Mouse (Mus musculus) cerebellum, postnatal 10 days (tissue): ENCODE data around the gene Klhdc3.

Source experiments
- DNase-seq, 2 experiments: peaks; one replicate each; pipeline ENCODE4 v3.0.0; 2021; ENCODE audit warnings: mixed read lengths in 2 of 2

The Klhdc3 gene

DNA sequence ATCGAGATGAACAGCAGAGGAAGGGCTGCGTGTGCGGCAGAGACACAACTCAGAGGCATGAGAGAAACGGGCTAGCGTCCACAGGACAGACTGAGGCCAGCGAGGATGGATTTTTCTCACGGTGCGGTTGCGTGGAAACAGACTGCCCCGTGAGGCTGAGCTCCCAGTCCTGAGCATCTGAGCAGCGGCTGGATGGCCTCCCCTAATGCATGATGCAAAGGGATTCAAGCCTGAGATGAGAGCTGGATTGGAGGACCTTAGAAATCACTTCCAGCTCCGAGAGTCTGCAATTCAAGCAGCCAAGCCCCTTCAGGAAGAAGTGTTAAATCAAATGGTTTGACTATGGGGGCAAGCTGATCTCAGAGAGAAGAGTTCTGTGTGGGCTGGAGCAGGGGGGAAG lies 20.8 kb upstream of the Klhdc3 start:
- DNase-seq, result no peak

DNA sequence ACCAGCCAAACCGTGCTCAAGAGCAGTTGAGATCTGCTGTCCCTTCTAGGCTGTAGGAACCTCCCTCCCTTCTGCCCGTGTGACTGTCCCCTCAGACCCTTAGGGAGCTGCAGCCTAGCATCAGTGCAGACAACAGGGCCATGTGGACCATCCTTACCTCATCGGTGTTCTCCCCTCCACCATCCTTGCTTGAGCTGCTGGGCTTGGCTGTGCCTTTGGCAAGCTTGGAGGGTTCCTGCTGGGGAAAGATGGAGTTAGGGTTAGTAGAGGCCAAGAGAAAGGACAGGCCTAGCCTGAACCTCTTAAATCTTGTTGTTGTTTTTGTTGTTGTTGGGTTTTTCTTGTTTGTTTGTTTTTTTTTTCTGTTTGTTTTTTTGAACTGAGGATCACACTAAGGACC lies 19.2 kb upstream of the Klhdc3 start:
- peak; percentile 78 to 82 for DNase-seq

DNA sequence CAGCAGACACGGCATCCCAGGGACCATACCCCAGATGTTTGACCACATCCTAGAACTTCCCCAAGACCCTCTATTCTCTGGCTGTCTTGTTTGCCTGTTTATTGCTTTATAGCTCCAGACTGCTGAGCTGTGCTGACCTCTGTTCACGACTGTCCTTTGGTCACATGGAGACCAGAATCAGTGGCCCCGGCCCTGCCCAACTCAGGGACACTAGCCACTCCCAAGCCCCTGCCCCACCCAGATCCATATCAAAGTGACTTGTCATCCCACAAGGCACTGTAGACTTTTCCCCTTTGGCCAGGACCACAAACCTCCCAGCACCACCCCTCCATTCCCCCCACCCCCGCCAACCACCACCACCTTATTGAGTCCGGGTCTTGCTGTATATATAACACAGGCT lies 18.5 kb upstream of the Klhdc3 start:
- no peak for DNase-seq

DNA sequence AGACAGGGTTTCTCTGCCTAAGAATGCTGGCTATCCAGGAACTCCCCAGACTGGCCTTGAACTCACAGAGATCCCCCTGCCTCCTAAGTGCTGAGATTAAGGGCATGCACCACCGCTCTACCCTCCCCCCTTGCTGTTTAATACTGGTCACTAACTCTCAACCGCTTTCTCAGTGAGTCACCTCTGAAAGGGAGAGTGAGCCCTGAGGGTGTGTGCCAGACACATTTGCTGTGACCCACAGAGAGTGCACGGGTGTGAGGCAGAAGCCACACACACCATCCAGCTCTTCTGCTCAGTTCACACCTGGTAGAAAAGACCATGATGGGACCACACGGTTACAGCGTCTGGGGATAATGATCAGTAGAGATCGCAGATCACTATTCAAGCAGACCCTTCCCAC lies 17.8 kb upstream of the Klhdc3 start:
- no peak for DNase-seq

DNA sequence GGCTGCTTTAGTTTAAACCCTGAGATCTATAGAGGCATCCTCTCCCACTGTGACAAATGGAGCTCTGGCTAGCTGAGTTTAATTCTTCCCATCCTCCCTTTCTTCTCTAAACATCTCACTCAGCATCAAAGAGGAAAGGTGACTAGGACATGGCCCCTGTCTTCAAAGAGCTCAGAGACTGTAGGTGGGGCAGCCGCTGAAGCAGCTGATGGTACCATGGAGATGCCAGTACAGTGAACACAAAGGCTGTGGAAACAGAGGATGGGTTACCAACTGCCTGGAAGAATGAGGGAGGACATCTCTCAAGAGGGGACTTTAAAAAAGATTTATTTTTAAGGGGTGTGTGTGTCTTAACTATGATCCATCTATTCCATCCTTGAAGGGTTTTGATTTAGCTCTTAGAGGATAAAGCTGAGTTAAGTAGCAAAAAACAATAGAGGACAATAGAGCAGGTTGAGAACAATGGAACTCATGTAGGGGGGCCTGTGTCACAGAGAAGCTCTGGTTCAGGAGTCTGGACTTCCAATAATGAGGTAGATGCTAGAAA lies 13.9 kb upstream of the Klhdc3 start:
- DNase-seq, result no peak

DNA sequence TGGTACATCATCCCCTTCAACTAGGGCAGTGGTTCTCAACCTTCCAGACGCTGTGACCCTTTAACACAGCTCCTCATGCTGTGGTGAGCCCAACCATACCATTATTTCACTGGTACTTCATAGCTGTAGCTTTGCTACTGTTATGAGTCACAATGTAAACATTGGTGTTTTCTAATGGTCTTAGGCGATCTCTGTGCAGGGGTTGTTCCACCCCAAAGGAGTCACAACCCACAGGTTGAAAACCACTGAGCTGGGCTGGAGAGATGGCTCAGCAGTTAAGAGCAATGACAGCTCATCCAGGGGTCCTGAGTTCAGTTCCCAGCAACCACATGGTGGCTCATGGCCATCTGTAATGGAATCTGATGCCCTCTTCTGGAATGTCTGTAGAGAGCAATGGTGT lies 10.7 kb upstream of the Klhdc3 start:
- no peak for DNase-seq

DNA sequence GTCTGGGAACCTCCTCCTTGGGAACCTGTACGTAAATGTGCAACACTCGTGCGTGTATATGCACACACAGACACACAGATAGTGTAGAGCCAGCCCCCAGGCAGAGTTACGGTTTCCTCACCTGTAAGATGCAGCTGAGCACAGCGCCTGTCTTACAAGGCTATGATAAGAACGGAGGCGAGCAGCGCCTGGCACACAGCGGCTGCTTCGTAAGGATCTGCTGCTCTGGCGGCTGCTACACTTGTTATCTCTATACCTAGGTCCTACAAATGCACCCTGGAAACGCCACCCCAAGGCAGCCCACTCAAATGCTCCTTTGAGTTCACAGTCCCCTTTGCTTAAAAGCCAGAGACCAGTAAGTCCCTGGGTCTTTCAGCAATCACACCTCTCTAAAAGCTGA lies 10.0 kb upstream of the Klhdc3 start:
- DNase-seq, result no peak

DNA sequence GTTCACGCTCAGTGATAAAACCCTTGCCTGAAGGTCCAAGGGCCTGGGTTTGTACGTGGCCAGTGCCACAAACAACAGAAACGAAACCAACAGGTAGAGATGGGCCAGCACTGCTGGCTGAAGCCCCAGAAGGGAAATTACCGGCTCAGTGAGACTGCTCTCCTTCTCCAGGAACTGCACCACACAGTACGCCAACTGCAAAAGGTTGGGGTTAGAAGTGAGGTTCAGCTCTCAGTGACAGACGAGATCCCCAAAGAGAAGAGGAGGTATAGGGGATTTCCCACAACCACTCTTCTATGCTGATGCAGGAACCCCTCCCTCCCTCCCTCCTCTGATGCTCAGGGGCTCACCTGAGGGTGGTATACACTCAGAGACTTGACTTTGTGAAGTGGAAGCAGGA lies 5.2 kb upstream of the Klhdc3 start:
- no peak for DNase-seq

DNA sequence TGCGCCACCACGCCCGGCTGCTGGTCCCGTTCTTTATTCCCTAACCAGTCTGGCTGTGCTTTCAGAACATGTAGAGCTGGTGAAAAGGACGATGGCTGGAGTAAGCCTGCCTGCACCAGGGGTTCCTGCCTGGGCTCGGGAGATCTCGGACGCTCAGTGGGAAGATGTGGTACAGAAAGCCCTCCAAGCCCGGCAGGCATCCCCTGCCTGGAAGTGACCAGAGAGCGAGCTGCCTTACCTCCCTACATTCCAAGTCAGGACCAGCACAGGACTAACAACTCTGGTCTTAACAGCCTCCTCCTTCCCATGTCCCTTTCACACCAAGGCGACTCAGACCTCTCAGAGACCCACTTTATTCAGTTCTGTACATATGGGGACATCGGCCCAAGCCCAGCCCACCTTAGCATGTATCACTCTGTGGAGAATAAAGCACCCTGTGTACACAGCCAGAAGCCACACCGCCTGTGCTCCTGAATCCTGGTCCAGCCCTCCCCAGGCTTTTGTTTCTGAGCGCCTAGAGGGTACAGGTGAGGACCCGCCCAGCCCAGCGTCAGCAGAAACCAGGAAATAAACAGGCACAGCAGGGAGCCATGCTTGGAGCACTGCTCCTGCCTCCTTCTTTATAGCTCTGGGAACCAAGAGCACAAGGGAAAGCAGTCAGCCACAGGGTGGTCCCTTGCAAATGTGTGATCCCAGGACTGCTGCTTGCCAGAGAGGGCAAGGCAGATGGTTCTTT lies 2.1 kb upstream of the Klhdc3 start:
- no peak for DNase-seq

DNA sequence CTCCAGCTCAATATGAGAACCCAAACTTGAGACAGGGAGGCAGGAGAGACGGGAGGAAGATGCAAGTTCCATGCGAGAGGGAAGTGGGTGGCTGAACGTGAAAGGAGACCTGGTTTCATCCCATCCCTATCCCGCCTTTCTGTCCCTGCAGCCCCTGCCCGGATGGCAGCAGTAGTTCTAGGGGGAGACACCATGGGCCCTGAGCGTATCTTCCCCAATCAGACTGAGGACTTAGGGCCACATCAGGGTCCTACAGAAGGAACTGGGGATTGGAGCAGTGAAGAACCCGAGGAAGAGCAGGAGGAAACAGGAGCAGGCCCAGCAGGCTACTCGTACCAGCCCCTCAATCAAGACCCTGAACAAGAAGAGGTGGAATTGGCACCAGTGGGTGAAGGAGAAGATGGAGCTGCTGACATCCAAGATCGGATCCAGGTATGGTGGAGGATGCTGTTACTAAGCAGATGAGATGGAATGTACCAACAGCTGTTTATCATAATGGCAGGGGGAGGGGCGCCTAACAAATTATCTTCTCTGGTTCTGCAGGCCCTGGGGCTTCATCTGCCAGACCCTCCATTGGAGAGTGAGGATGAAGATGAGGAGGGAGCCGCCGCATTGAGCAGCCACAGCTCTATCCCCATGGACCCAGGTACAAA lies 878 bp upstream of the Klhdc3 start:
- peak in 1 of 2 experiments; percentile 47 for DNase-seq

DNA sequence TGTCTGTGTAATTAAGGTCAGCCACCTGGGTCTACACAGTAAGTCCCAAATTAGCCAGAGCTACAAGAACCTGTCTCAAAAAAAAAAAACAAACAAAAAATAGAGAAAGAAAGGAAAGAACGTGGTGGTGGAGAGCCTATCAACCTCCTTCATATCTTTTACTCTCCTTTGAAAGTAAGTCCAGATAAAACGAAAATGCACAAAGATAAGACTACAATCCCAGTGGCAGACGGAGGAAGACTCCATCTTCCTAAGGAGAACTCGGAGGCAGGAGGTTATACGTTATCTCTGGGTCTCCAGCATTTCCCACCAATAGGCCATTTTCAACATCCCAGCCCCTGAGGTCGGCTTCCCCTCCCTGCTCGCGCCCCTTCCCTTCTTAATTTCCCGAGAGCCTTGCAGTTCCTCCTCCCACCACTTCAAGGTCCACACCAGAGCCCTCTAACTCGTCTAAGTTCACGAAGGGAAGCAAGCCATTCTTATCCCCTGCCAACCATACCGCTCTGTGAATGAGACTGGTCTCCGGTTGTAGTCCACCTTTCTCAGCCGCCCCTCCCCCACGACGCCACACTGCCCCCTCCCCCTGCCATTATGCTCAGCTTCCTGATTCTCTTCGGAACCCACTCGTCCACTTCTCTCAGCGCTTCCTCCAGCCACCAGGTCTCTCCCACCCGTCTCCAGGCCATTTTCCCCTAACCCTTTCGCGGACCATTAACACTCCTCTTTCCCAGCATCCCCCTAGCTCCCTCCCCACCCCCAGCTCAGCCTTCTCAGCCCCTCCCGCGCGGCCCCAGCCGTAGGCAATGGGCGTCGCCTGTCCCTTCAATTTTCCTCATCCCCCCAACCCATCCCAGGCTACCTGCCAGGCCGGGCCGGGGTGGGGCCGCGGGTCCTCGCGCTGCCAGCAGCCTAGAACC lies 613 bp downstream of the Klhdc3 start:
- DNase-seq, result peak; percentile 87 to 89

DNA sequence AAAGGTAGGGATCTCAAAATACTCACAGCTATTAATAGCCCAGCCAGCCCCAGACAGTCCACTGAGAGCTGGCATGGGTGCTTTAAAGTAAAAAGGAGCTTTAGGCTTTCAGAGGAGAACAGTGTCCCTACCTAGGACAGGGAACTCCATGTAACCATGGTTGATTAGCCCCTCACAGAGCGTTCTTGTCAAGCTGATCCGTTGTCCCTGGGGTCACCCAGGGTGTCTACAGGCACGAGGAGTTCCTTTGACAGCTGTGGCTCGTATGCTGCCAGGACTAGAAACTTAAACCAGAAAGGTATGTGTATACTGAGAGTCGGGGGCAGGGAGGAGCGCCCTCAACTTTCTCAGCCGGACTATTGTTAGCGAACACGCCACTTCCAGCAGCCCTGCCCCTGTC lies 1.8 kb downstream of the Klhdc3 start:
- DNase-seq, result no peak

DNA sequence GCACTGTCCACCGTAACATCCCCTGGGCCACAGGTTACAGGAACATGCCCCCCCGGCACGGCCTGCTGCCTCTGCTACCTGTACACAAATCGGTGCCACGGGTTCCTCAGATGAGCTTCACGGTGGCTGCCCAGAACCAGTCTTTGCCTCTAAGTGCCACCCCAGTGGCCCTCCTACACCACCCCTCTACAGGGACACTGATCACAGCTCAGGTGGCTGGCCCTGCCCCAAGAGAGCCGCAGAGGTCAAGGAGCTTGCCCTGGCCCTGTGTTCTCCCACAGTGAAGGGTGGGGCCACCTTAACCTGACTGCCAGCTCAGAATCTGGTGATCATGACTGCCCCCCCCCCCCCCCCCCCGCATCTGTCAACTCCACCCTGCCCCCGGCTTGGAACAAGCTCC lies 2.3 kb downstream of the Klhdc3 start, which contains the start of gene Mea1:
Mea1 (plus strand) TSS at position 378 of the 400 bp plus-strand sequence.
- peak in 1 of 2 experiments; percentile 41 for DNase-seq

DNA sequence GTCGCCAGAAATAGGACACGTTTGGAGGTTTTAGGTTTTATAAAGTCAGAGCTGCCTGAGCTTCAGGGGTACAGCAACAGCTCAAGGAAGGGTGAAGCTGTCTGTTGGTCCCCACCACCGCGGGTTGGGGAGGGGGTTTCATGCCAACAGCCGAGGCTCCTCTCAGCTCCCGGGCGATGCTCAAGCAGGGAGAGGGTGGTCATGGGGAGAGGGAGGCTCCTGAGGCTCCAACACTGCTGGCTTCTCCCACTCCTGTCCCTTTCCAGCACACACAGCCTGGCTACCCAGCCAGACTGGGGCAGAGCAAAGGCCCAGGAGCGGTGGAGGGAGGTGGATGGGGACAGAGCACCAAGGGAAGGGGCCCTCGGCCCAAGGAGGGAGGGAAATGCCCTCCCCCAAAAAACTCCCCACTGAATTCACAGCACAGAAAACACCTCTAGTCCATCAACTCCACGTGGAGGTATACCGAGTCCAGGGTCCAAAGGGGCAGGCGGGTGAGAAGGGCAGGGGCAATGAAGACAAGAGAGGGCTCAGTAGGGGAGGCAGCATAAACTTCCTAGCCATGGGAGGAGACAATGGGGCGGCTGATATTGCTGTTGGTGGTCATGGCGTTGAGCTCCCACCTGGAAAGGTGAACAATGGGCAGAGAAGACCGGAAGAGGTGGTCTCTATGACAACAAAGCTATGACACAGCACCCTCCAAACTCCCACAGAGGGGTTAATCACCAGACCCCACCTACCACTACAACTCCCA lies 6.0 kb downstream of the Klhdc3 start:
- DNase-seq, result no peak

DNA sequence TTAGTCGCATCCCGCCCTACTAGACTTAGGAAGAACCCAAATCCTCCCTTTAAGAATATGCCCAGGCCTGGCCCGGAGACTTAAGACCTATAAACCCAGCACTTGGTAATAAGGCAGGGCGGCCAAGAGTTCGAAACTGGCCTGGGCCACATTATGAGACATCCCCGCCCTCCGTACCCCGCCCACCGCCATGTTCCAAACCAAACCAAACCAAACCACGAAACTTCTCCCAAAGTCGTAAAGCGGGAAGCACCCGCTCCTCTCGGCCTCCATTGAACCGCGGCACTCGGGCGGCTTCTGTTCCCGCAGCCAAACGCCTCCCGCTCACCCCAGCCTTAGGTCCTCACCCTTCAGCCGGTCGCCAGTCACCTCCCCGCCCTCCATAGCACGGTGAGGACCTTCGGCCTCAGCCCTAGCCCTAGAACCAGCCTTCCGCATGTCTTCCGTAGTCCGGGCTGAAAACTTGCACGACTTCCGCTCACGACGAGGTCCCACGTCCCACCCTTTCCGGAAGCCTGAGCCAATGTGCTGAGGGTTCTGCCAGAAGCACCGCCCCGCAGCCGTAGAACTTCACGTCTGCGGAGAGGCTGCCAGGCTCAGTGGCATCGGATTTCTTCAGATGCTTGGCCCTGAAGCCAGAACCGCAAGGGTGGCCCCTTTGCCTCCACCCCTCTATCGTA lies 6.7 kb downstream of the Klhdc3 start, which contains the start of gene Rrp36:
Rrp36 (minus strand) TSS at position 503 of the 680 bp plus-strand sequence.
- peak; percentile 94 to 95 for DNase-seq

DNA sequence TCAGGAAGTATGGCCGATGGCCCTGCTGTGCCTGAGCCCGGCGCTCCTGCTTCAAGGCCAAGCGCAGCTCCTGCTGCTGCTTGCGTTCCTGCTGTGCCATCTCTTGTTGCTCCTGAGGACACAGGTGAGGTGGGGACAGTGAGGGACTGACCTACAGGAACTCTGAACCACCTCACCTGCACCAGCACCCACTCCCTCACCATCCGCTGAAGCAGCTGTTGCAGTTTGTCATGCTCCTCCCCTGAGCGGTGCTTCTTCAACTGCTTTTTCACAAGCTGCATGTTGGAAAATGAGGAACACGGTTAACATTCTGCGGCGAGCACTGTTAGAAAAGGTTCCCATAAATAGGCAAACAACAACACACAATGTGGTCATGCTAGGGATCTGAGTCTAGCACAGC lies 10.8 kb downstream of the Klhdc3 start:
- no peak for DNase-seq

DNA sequence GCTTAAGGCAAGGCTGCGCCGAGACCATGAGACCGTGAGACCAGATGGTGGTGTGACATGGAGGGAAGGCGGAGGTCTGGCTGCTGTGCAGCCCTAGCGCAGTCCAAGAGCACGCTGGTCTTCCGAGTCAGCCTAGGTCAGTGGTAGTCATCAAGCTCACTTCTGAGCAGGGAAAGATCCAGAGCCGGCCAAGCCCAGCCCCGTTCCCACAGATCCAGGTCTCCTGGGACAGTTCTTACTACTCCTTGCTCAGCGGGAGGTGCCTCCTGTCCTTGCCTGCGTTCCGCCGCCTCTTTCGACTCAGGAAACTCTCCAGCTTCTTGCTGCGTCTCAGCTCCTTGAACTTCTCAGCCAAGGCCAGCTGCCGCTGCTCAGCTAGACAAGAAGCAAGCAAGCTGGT lies 13.0 kb downstream of the Klhdc3 start:
- no peak for DNase-seq

DNA sequence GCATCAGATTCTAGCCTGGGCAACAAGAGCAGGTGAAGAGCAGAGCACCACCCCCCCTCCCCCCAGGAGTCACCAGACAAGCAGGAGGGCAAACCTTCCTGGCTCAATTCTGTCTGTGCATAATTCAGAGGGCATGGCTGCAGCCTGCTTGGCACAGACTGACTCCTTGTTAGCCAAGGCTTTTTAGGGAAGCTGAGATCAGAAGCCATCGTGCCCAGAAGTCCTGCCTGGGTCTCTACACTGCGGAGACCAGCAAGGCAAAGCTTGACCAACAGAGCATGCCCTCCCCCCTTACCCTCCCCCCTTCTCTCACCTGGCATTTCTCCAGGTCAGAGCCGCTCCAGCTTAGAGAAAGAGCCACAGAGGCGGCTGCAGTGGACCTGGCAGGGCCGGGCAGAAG lies 18.0 kb downstream of the Klhdc3 start:
- DNase-seq, result peak; percentile 86 to 89

DNA sequence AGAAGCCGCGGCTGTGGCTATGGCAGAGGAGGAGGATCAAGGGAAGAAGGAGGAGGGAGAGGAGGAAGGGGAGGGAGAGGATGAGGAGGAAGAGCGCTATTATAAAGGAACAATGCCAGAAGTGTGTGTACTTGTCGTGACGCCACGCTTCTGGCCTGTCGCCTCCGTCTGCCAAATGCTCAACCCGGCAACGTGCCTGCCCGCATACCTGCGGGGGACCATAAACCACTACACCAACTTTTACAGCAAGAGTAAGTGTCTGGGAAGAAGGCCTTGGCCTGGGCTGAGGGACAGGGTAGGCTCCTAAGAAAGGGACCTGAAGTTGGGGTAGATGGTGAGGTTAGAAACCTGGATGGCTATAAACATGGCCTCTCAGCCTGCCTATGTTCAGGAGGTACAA lies 18.7 kb downstream of the Klhdc3 start:
- peak; percentile 64 to 72 for DNase-seq

DNA sequence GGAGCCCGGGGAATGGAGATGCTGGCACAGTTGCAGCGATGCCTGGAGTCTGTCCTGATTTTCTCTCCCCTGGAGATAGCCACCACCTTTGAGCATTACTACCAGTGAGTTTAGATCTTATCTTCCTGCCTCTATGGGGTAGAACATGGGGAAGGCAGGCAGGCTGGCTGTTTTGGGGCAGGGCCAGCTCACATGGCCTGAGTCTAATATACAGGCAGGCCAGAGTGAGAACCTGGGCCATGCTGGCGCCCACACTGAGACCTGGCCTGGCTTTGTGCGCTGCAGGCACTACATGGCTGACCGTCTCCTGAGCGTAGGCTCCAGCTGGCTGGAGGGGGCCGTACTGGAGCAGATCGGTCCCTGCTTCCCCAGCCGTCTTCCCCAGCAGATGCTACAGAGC lies 19.4 kb downstream of the Klhdc3 start:
- DNase-seq, result peak; percentile 80 to 85

DNA sequence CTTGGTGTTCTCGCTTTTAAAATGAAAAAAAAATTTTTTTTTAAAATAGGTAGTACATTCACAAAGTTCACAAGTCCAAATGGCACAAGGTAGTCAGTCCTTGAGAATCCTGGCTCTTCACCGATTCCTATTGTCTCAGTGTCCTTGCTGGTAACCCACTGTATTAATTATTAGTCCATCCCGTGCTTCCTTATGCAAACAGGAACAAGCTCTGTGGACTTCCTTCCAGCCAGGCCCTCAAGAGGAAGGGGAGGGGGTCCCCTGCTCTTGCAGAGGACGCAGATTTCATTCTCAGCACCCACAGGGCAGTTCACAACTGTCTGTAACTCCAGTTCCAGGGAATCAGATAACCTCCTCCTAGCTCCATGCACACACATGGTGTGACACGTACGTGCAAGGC lies 24.7 kb downstream of the Klhdc3 start:
- DNase-seq, result no peak
